Mouse (Mus musculus) limb, embryonic 14.5 days (tissue): ENCODE measurements around the gene Ehd4. TPM values are rescaled to one million over a fixed set of nuclear protein-coding genes. Genes with fewer than 3 reads are reported as not detected.

Source experiments
- ATAC-seq: fragments of 200-750 bp; cut with Nextera tagmentation; 2 replicates; pipeline ENCODE4 v1.8.0; 2017; ENCODE audit warnings: low read depth, moderate number of reproducible peaks, moderate TSS enrichment; ENCODE audit not compliant: low FRiP score
- DNase-seq: peaks from one replicate; pipeline ENCODE4 v3.0.0-alpha.2; 2015; ENCODE audit warnings: low spot score
- H3K27ac ChIP-seq: fragments of 300-500 bp; sonication (generic); replicated peaks from 2 replicates; pipeline ENCODE4 v1.5.1; 2014; ENCODE audit warnings: low read depth, mild to moderate bottlenecking, low read length, moderate library complexity, mixed read lengths
- H3K27me3 ChIP-seq: fragments of 300-500 bp; sonication (generic); 2 replicates; pipeline ENCODE4 v1.6.1; 2014; ENCODE audit warnings: low read length, mixed read lengths; ENCODE audit not compliant: control insufficient read depth, insufficient read depth
- H3K36me3 ChIP-seq: fragments of 300-500 bp; sonication (generic); 2 replicates; pipeline ENCODE4 v1.6.1; 2014; ENCODE audit warnings: mild to moderate bottlenecking, low read length, moderate library complexity, mixed read lengths; ENCODE audit not compliant: control insufficient read depth, insufficient read depth
- H3K4me1 ChIP-seq: fragments of 300-500 bp; sonication (generic); 2 replicates; pipeline ENCODE4 v1.6.1; 2014; ENCODE audit warnings: antibody characterized with exemption, low read length, mixed read lengths; ENCODE audit not compliant: control insufficient read depth, insufficient read depth
- H3K4me2 ChIP-seq: fragments of 300-500 bp; sonication (generic); replicated peaks from 2 replicates; pipeline ENCODE4 v1.6.1; 2014; ENCODE audit warnings: low read depth, mild to moderate bottlenecking, low read length, moderate library complexity; ENCODE audit not compliant: severe bottlenecking
- H3K4me3 ChIP-seq: fragments of 300-500 bp; sonication (generic); replicated peaks from 2 replicates; pipeline ENCODE4 v1.5.1; 2014; ENCODE audit warnings: low read length
- H3K9ac ChIP-seq: fragments of 300-500 bp; sonication (generic); 2 replicates; pipeline ENCODE4 v1.6.1; 2014; ENCODE audit warnings: mild to moderate bottlenecking, low read depth, low read length, moderate library complexity; ENCODE audit not compliant: severe bottlenecking
- H3K9me3 ChIP-seq: fragments of 300-500 bp; sonication (generic); 2 replicates; pipeline ENCODE4 v1.6.1; 2016; ENCODE audit warnings: low read length; ENCODE audit not compliant: control insufficient read depth
- POLR2A ChIP-seq: fragments of 200-500 bp; IDR thresholded peaks from 2 replicates; pipeline ENCODE4 v1.8.0; 2012; ENCODE audit warnings: inconsistent platforms, mild to moderate bottlenecking, moderate library complexity, borderline replicate concordance; ENCODE audit not compliant: insufficient read depth, insufficient read length; ENCODE audit errors: extremely low read depth
- WGBS: fragments of 180-500 bp; shearing (Covaris S2); extraction: QIAGEN DNeasy Blood & Tissue Kit; methylation state at CpG from one replicate; pipeline ENCODE4 v1.1.7; 2014; 5-methylcytosine and 5-hydroxymethylcytosine counted together
- polyA plus RNA-seq, 2 experiments: library from polyadenylated mRNA; depleted of rRNA in 1 of 2; stranded (reverse) in 1 of 2; unstranded in 1 of 2; fragments of >200 nt; fragmentation: Nextera tagmentation in 1 of 2; extraction: Ambion mirVana in 1 of 2; gene quantifications; 2 replicates each; pipeline versions ENCODE4 v1.2.1 to v1.2.3; 2012 to 2014

The Ehd4 gene
- polyA plus RNA-seq, 2 experiments: 19.7 to 51.0 TPM

DNA sequence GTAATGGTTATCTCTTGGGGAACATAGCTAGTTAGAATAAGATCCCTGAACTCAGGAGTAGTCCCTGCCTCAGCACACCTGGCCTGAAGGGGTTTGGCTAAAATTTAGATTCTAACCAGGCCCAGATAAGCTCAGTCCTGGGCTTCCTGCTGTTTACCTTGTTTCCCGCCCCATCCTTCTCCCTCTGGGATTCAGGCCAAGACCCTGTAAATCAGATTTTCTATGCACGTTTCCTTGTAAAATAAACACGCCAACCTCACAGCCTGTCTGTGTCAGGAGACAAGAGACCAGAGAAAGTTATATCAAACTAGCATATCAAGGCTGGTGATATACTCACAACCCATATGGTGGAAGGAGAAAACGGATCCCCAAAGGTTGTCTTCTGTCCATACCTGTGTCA, 42.8 kb downstream of the Ehd4 start:
- H3K4me3 ChIP-seq: no peak overlapping the region
- no peaks in the 10 kb centered on the region for H3K36me3 ChIP-seq
- ATAC-seq (no peak), DNase-seq (no peak)
- H3K27ac ChIP-seq: no peak overlapping the region
- H3K9ac ChIP-seq: no peak overlapping the region
- H3K4me2 ChIP-seq: no peak overlapping the region
- WGBS: 52% methylated on average over 4 of the region's 4 CpGs
- H3K27me3 ChIP-seq: no peaks in the 10 kb centered on the region
- no peaks in the 10 kb centered on the region for H3K9me3 ChIP-seq
- H3K4me1 ChIP-seq: no peaks in the 10 kb centered on the region
- no peak for TF ChIP-seq POLR2A

DNA sequence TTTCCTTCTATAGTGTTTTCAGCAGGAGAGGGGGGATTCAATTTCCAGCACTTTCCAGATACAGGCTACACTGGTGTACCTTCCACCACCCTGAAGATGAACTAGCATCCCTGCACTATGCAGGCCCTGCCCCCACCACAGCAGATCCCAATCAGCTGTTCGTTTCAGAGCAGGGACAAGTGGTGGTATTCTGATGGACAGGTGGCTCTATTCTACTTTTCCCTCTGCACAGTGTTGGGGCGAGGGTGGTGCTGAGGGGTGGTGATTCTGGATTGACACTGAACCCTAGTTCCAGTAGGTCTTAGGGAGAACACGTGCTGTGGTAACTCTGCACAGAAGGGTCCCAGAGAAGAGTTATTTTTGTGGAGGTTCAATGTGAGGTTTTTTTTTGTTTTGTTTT, 43.2 kb downstream of the Ehd4 start:
- Histone ChIP-seq H3K36me3 (no peaks in the 10 kb centered on the region), H3K4me3 (no peak overlapping the region), H3K4me2 (no peak overlapping the region), H3K27ac (no peak overlapping the region), H3K27me3 (no peaks in the 10 kb centered on the region), H3K9me3 (no peaks in the 10 kb centered on the region), H3K4me1 (no peaks in the 10 kb centered on the region), H3K9ac (no peak overlapping the region)
- no peak for TF ChIP-seq POLR2A
- no peak for ATAC-seq
- WGBS: 70% methylated on average over 3 of the region's 3 CpGs
- no peak for DNase-seq

DNA sequence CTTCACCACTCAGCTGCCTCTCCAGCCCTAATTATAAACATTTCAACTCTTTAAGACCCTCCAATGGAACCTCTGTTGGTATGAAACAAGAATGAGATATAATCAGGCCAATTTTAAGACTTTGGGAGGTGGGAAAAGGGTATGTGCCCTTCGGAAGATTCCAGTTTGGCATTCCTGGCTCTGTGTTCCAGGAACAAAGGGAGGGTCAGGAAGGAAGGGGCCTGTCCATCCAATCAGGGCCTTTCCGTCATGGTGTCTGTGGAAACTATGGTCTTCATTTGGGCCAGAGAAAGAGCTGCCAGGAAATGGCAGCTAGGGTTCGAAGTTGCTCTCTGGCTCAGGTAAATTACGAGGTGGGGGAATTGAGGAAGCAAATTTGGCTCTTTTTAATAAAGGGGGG, 46.3 kb downstream of the Ehd4 start:
- Histone ChIP-seq H3K9me3 (no peaks in the 10 kb centered on the region), H3K9ac (no peak overlapping the region), H3K36me3 (no peaks in the 10 kb centered on the region), H3K27ac (no peak overlapping the region), H3K4me3 (no peak overlapping the region), H3K4me2 (no peak overlapping the region), H3K4me1 (0 out of 2 replicates have a peak, but pooled peaks cover under 1% of the 10 kb centered on the region), H3K27me3 (no peaks in the 10 kb centered on the region)
- no peak for TF ChIP-seq POLR2A
- 78% methylated on average over 4 of the region's 4 CpGs for WGBS
- ATAC-seq (no peak), DNase-seq (no peak)

DNA sequence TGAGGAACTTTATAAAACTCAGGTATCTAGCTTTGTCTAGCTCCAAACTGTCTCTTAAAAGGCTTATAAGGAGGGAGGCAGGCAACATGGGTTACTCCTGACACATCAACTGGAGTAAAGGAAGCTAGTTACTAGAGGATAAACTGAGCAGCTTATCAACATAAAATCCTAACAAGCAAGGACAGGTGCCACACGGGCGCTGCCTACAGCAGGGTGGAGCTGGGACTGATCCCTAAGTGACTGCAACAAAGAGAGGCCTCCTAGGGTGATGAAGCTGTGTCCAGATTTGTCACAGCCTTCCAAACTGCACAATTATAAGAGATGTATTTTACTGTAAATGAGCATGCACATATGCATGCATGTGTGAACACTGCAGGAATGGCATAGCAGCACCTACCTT, 47.0 kb downstream of the Ehd4 start:
- no peak for ATAC-seq
- Histone ChIP-seq H3K4me3 (no peak overlapping the region), H3K9me3 (no peaks in the 10 kb centered on the region), H3K27ac (no peak overlapping the region), H3K9ac (no peak overlapping the region), H3K4me2 (no peak overlapping the region), H3K27me3 (no peaks in the 10 kb centered on the region), H3K4me1 (0 out of 2 replicates have a peak, but pooled peaks cover 2% of the 10 kb centered on the region), H3K36me3 (no peaks in the 10 kb centered on the region)
- TF ChIP-seq POLR2A: no peak
- DNase-seq: no peak
- WGBS: 76% methylated on average over 2 of the region's 2 CpGs

DNA sequence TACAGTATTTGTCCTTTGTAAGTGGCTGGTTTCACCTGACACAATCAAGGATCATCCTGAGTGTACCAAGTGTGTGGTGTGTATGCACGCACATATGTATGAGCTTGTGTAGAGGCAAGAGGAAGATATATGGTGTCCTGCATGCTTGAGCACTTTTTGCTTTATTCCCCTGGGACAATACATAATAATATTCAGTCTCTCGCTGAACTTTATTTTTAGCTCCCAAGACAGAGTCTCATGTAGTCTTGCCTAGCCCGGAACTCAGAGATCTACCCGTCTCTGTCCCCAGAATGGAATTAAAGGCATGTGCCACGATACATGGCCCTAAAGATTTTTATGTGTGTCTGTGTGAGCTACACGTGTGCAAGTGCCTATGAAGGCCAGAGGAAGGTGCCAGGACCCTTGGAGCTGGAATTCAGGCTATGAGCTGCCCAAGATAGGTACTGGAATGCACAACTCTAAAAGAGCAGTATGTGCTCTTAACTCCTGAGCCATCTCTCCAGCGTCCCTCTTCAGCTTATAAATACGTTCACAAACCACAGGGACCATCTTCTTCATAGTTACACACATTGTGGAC, 47.9 kb downstream of the Ehd4 start:
- H3K36me3 ChIP-seq: no peaks in the 10 kb centered on the region
- no peaks in the 10 kb centered on the region for H3K9me3 ChIP-seq
- 0 out of 2 replicates have a peak, but pooled peaks cover 2% of the 10 kb centered on the region for H3K4me1 ChIP-seq
- 75% methylated on average over 8 of the region's 8 CpGs for WGBS
- no peak overlapping the region for H3K4me3 ChIP-seq
- H3K27ac ChIP-seq: no peak overlapping the region
- no peak for TF ChIP-seq POLR2A
- H3K4me2 ChIP-seq: no peak overlapping the region
- no peak overlapping the region for H3K9ac ChIP-seq
- H3K27me3 ChIP-seq: no peaks in the 10 kb centered on the region
- ATAC-seq: no peak
- DNase-seq: no peak
